Mouse (Mus musculus) myocyte (in vitro differentiated cells): ENCODE measurements around the gene Gcgr. TPM values are rescaled to one million over a fixed set of nuclear protein-coding genes. Genes with fewer than 3 reads are reported as not detected.
"Not testable (repeated sequence)": the region's sequence is repeated elsewhere in the genome, so short reads cannot be mapped to it uniquely, and the experiment has no call there.

Experiments
- H3K27me3 ChIP-seq: one replicate; pipeline ENCODE4 v1.6.1; 2011; ENCODE audit not compliant: control insufficient read depth, insufficient read depth, insufficient read length
- H3K36me3 ChIP-seq: one replicate; pipeline ENCODE4 v1.6.1; 2011; ENCODE audit not compliant: control insufficient read depth, insufficient read depth
- H3K4me2 ChIP-seq: one replicate; pipeline ENCODE4 v1.6.1; 2011; ENCODE audit warnings: low read depth, control low read depth
- H3K4me3 ChIP-seq: one replicate; pipeline ENCODE4 v1.5.1; 2011; ENCODE audit warnings: mild to moderate bottlenecking, control low read depth, moderate library complexity
- H3K79me2 ChIP-seq: one replicate; pipeline ENCODE4 v1.6.1; 2011; ENCODE audit not compliant: control insufficient read depth, insufficient read depth
- H3ac ChIP-seq: one replicate; pipeline ENCODE4 v1.6.1; 2011; ENCODE audit not compliant: control insufficient read depth, insufficient read length
- CEBPB ChIP-seq: IDR thresholded peaks from 2 replicates; pipeline ENCODE4 v1.6.1; 2011; ENCODE audit warnings: mild to moderate bottlenecking, moderate library complexity; ENCODE audit not compliant: poor library complexity, insufficient read depth, severe bottlenecking
- E2F4 ChIP-seq: IDR thresholded peaks from one replicate; pipeline ENCODE4 v1.6.1; 2011; ENCODE audit warnings: mild to moderate bottlenecking, control low read depth, moderate library complexity; ENCODE audit not compliant: insufficient read depth
- MAX ChIP-seq: IDR thresholded peaks from one replicate; pipeline ENCODE4 v1.6.1; 2011; ENCODE audit warnings: low read depth, mild to moderate bottlenecking, control low read depth
- MYOD1 ChIP-seq, 3 experiments: IDR thresholded peaks; one replicate each; pipeline ENCODE4 v1.6.1; 2011; ENCODE audit warnings: control low read depth in 2 of 3, low read depth in 2 of 3, mild to moderate bottlenecking in 2 of 3, moderate library complexity in 1 of 3; ENCODE audit not compliant: insufficient read length in 2 of 3, control insufficient read depth in 1 of 3
- MYOG ChIP-seq, 3 experiments: IDR thresholded peaks; one replicate each; pipeline ENCODE4 v1.6.1; 2011; ENCODE audit warnings: control low read depth in 2 of 3, low read depth in 2 of 3, mild to moderate bottlenecking in 2 of 3; ENCODE audit not compliant: insufficient read length in 2 of 3, control insufficient read depth in 1 of 3, insufficient read depth in 1 of 3
- POLR2A ChIP-seq: IDR thresholded peaks from one replicate; pipeline ENCODE4 v1.6.1; 2011; ENCODE audit warnings: low read depth, mild to moderate bottlenecking, control low read depth, moderate library complexity; ENCODE audit not compliant: insufficient read length
- POLR2AphosphoS2 ChIP-seq: IDR thresholded peaks from one replicate; pipeline ENCODE4 v1.6.1; 2011; ENCODE audit warnings: low read depth, control low read depth; ENCODE audit not compliant: insufficient read length
- REST ChIP-seq: IDR thresholded peaks from one replicate; pipeline ENCODE4 v1.6.1; 2011; ENCODE audit warnings: mild to moderate bottlenecking, control low read depth, moderate library complexity; ENCODE audit not compliant: insufficient read depth, insufficient read length
- SRF ChIP-seq: IDR thresholded peaks from one replicate; pipeline ENCODE4 v1.6.1; 2011; ENCODE audit warnings: low read depth; ENCODE audit not compliant: control insufficient read depth, insufficient read length
- TCF12 ChIP-seq: IDR thresholded peaks from one replicate; pipeline ENCODE4 v1.6.1; 2011; ENCODE audit warnings: mild to moderate bottlenecking, control low read depth; ENCODE audit not compliant: poor library complexity, insufficient read depth, severe bottlenecking
- TCF3 ChIP-seq: IDR thresholded peaks from one replicate; pipeline ENCODE4 v1.6.1; 2011; ENCODE audit warnings: low read depth, control low read depth; ENCODE audit not compliant: insufficient read length
- USF1 ChIP-seq: IDR thresholded peaks from one replicate; pipeline ENCODE4 v1.6.1; 2011; ENCODE audit warnings: low read depth, mild to moderate bottlenecking, control low read depth, moderate library complexity
- polyA plus RNA-seq: library from polyadenylated mRNA; unstranded; fragments of >200 nt; fragmentation: generic; extraction: Trizol; gene quantifications from one replicate; pipeline ENCODE4 v1.2.1, GENCODE M21; 2012; ENCODE audit warnings: missing spikeins

Gene Gcgr
- polyA plus RNA-seq, 1 experiment = 0.05 TPM

DNA sequence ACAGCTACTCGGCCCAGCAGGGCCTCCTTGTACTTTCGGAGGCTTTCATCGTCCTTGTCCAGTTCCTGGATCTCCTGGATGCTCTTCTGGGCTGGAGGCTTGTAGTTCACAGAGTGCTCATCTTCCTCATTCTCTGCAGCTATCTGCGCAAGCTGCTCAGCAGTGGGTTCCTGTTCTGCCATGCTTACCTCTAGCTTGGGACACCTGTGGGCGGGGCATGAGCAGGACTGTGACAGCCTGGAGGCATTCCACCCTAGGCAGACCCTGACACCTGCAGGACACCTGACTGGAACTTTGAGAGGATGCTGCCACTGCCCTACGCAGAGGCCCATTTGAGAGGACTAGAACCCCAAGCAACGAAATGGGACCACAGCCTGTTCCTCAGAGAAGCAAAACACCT is 49.7 kb downstream of the Gcgr start:
- peak overlapping the region; percentile 100 for H3K4me2 ChIP-seq
- no peak for TF ChIP-seq MYOD1 (IDR thresholded peaks at IDR 0.05; ENCODE audit: control insufficient read depth in 1 of 3, insufficient read length in 2 of 3, low read depth in 2 of 3)
- TF ChIP-seq CEBPB = no peak
- TF ChIP-seq POLR2AphosphoS2 = peak; percentile 34
- no peak for TF ChIP-seq MYOG (IDR thresholded peaks at IDR 0.05; ENCODE audit: control insufficient read depth in 1 of 3, insufficient read depth in 1 of 3, insufficient read length in 2 of 3, low read depth in 2 of 3)
- no peak for TF ChIP-seq SRF
- TF ChIP-seq TCF3 = no peak
- no peak for TF ChIP-seq MAX
- no peak for TF ChIP-seq REST
- no peak for TF ChIP-seq USF1
- TF ChIP-seq TCF12 = no peak
- TF ChIP-seq POLR2A = peak; percentile 4
- no peak for TF ChIP-seq E2F4
- H3K27me3 ChIP-seq = no peaks in the 10 kb centered on the region
- H3K79me2 ChIP-seq = peaks cover 25% of the 10 kb centered on the region
- H3K4me3 ChIP-seq = peak overlapping the region; percentile 99
- peaks cover 24% of the 10 kb centered on the region for H3K36me3 ChIP-seq
- peak overlapping the region; percentile 90 for H3ac ChIP-seq

DNA sequence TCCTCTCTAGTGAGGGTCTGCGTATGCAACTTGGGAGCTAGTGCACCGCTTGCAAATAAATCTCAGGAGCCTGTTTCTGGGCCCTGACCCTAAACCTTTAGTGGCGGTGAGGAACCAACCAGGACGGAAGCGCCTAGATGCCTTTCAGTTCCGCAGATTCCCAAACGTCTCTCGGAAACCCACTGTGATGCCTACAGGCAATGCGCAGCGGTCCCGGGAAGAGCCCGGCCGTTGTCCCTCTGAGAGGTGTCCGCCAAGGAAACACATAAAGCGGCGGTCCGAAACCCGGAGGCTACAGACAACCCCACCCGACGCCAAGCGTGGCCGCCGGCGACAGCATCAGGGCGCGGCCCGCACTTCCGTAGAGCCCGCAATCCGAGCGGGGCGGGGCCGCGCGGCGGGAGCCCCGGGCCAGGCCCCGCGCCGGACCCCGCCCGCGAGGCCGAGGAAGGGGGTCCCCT is 50.4 kb downstream of the Gcgr start:
- TF ChIP-seq MYOD1 (IDR thresholded peaks at IDR 0.05; ENCODE audit: control insufficient read depth in 1 of 3, insufficient read length in 2 of 3, low read depth in 2 of 3) = no peak
- no peak for TF ChIP-seq SRF
- TF ChIP-seq REST = no peak
- TF ChIP-seq TCF12 = no peak
- TF ChIP-seq POLR2A = no peak
- no peak for TF ChIP-seq TCF3
- TF ChIP-seq MAX = no peak
- Histone ChIP-seq H3K36me3 (peaks cover 24% of the 10 kb centered on the region), H3ac (peak overlapping the region; percentile 90), H3K4me2 (peak overlapping the region; percentile 100), H3K4me3 (peak overlapping the region; percentile 99), H3K79me2 (peaks cover 25% of the 10 kb centered on the region), H3K27me3 (no peaks in the 10 kb centered on the region)

DNA sequence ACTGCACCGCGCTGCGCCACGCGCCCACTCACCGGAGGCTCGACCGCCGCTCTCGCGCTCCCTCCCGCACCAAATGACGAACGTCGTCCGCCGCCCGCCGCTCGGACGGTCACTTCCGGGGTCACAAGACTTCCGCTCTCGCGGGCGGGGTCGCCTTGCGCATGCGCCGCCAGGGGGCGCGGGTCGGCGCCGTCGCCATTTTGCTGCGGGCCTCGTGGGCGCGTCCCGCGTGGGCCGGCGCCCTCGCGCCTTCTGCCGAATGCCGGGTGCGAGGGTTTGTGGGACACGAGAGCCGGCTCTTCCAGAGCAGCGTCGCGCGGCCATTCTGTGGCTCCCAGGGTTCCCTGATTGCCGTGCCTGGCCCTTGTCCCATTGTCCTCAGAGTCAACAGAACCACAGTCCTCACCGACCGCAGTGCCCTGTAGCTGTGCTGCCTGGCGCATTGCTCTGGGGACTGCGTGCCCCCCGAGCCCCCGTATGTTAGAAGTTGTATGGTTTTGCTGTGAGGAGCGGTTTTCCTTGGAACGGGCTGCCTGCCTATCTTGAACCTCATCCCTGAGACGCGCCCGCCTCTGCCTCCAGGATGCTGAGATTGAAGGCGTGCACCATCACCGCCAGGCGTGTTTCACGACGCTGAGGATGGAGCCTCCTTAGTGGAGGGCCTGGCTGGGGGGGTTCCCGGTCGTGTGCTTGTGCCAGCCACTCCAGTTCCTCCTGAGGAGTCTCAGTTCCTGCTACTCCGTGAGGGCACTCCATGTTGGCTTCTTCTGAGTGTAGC is 51.2 kb downstream of the Gcgr start, which contains the start of gene Arhgdia:
Arhgdia (minus strand) TSS at position 135 of the 778 bp plus-strand sequence.
- Histone ChIP-seq H3K4me3 (peak within 1 kb of the TSS; percentile 99), H3K79me2 (peaks cover 25% of the 10 kb centered on the region), H3ac (peak within 1 kb of the TSS; percentile 90), H3K4me2 (peak within 1 kb of the TSS; percentile 100), H3K36me3 (peaks cover 23% of the 10 kb centered on the region), H3K27me3 (no peaks in the 10 kb centered on the region)
- peak; percentile 87 for TF ChIP-seq POLR2A
- peak; percentile 95 for TF ChIP-seq POLR2AphosphoS2
- no peak for TF ChIP-seq TCF3
- TF ChIP-seq REST = no peak
- TF ChIP-seq MYOG (IDR thresholded peaks at IDR 0.05; ENCODE audit: control insufficient read depth in 1 of 3, insufficient read depth in 1 of 3, insufficient read length in 2 of 3, low read depth in 2 of 3) = no peak
- no peak for TF ChIP-seq E2F4
- TF ChIP-seq SRF = no peak
- no peak for TF ChIP-seq TCF12
- TF ChIP-seq MYOD1 (IDR thresholded peaks at IDR 0.05; ENCODE audit: control insufficient read depth in 1 of 3, insufficient read length in 2 of 3, low read depth in 2 of 3) = peak in 1 of 3 experiments; percentile 5
- peak; percentile 61 for TF ChIP-seq MAX
- TF ChIP-seq USF1 = no peak
- TF ChIP-seq CEBPB = no peak

- Histone ChIP-seq H3K36me3 (peaks cover 22% of the 10 kb centered on the region), H3ac (peak overlapping the region; percentile 90), H3K79me2 (peaks cover 25% of the 10 kb centered on the region), H3K4me3 (peak overlapping the region; percentile 99), H3K27me3 (no peaks in the 10 kb centered on the region), H3K4me2 (peak overlapping the region; percentile 87)
- TF ChIP-seq MYOD1 (IDR thresholded peaks at IDR 0.05; ENCODE audit: control insufficient read depth in 1 of 3, insufficient read length in 2 of 3, low read depth in 2 of 3) = peak in 2 of 3 experiments; percentile 57 to 63
- no peak for TF ChIP-seq TCF3
- no peak for TF ChIP-seq MAX
- no peak for TF ChIP-seq E2F4
- TF ChIP-seq POLR2AphosphoS2 = no peak
- no peak for TF ChIP-seq REST
- no peak for TF ChIP-seq SRF
- TF ChIP-seq CEBPB = no peak
- no peak for TF ChIP-seq USF1
- peak in 2 of 3 experiments; percentile 18 to 61 for TF ChIP-seq MYOG (IDR thresholded peaks at IDR 0.05; ENCODE audit: control insufficient read depth in 1 of 3, insufficient read depth in 1 of 3, insufficient read length in 2 of 3, low read depth in 2 of 3)
- no peak for TF ChIP-seq POLR2A
- no peak for TF ChIP-seq TCF12
Measured at GRCm38 (mm10) chr11:120582268-120582981, 51.9 kb downstream of the Gcgr start.

DNA sequence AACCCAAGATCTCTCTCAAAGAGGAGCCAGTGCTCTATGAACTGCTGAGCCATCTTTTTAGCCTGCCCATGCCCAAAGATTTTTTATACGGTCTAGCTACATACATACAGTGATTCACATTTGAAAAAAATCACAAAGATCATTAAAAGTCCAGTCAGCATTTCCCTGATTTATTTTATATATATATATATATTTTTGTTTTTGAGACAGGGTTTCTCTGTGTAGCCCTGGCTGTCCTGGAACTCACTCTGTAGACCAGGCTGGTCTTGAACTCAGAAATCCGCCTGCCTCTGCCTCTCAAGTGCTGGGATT is 52.4 kb downstream of the Gcgr start:
- H3K4me2 ChIP-seq, H3K4me3 ChIP-seq, H3ac ChIP-seq, H3K27me3 ChIP-seq: not testable (repeated sequence)
- Histone ChIP-seq H3K36me3 (peaks cover 20% of the 10 kb centered on the region), H3K79me2 (peaks cover 25% of the 10 kb centered on the region)
